Mouse (Mus musculus): ENCODE measurements around the gene Msantd1.

- no peak for TF ChIP-seq CTCF (IDR thresholded peaks at IDR 0.05; ENCODE audit: control insufficient read depth, insufficient read depth, low read length)
- no peak for TF ChIP-seq POLR2A (IDR thresholded peaks at IDR 0.05; ENCODE audit: borderline replicate concordance, control insufficient read depth, low read depth, low read length)
Observed at GRCm38 (mm10) chr5:34923920-34924319, 16.1 kb downstream of the Msantd1 start.

All from bone marrow, adult 2 months (tissue).